Mouse (Mus musculus) ES-Bruce4 (cell line): ENCODE results near the gene Tti1.

Experiments
- CTCF ChIP-seq: IDR thresholded peaks from one replicate; pipeline ENCODE4 v1.8.1; 2011; ENCODE audit warnings: low read depth, low read length
- POLR2A ChIP-seq: IDR thresholded peaks from one replicate; pipeline ENCODE4 v1.8.1; 2011; ENCODE audit warnings: low read length; ENCODE audit not compliant: insufficient read depth

- TF ChIP-seq CTCF = no peak
- no peak for TF ChIP-seq POLR2A
These were observed 9.3 kb upstream of the Tti1 start for GRCm38 (mm10) chr2:158037571-158037970.
